Mouse (Mus musculus) T-helper 1 cell (primary cell): Measurements from ENCODE around the gene Jaml.

Experiments used
- in situ Hi-C: fragments of 300-600 bp; cut with MboI, MseI; formaldehyde crosslinking; loops from one replicate; pipeline ENCODE4 v1.15.1; 2025; ENCODE audit warnings: high pct_unique_total_duplicates

Gene Jaml

DNA sequence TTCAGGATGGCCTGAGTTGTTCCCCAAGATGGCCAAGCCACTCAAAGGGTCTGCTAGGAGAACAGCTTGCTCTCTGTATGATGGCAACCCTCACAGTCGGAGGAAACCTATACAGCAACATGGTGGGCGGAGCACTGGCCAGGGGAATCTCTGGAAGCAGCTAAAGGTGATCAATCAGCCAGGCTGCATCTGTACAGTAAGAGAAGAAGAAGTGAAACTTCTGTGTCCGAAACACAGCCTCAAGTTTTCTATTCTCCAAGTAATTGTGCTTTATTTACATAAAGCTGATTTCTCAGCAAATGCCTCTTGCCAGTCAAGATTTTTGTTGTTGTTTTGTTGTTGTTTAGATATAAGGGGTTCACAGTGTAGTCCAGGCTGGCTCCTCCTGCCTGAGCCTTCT is 1.1 kb upstream of the Jaml start:
- in situ Hi-C loops, result loop anchor here (10.0 kb wide), 1 partner anchor 63 kb away; no protein-coding TSS in a partner anchor

DNA sequence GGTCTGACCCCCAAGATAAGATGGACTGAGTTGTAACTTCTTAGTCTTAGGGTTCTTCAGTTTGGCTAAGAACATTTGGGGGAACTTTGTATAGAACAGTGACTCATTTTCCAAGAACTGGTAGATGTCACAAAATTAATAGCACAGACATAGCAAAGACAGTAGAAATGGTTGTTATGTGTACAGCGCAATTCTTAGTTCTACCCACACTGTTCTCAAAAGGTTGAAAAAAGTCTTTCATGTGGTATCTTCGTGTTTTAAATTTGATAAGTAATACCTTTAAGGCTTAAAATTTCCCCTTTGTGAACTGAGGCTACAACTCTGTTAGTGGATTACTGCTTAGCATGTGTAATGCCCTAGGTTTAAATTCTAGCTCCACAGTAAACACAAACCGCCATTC is 4.1 kb downstream of the Jaml start:
- in situ Hi-C loops, result no loop called here

DNA sequence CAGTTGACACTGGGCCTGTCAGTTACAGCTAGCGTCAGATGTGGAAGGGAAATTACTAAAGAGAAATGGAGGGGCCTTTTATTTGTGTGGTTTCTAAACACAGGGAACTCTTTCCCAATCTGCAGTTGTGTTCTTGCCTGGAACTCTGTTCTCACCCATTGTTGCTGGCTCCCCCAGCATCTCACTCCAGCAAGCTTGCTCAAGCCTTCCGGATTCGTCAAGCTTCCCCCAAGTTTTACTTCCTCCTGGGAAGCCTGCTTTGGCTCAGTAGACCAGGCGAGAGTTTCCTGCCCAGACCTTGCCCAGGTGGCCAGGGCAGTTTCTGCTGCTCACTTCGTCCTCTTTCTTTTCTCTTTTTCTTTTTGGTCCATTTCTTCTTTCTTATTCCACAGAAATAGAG is 5.6 kb downstream of the Jaml start:
- in situ Hi-C loops, result no loop called here

DNA sequence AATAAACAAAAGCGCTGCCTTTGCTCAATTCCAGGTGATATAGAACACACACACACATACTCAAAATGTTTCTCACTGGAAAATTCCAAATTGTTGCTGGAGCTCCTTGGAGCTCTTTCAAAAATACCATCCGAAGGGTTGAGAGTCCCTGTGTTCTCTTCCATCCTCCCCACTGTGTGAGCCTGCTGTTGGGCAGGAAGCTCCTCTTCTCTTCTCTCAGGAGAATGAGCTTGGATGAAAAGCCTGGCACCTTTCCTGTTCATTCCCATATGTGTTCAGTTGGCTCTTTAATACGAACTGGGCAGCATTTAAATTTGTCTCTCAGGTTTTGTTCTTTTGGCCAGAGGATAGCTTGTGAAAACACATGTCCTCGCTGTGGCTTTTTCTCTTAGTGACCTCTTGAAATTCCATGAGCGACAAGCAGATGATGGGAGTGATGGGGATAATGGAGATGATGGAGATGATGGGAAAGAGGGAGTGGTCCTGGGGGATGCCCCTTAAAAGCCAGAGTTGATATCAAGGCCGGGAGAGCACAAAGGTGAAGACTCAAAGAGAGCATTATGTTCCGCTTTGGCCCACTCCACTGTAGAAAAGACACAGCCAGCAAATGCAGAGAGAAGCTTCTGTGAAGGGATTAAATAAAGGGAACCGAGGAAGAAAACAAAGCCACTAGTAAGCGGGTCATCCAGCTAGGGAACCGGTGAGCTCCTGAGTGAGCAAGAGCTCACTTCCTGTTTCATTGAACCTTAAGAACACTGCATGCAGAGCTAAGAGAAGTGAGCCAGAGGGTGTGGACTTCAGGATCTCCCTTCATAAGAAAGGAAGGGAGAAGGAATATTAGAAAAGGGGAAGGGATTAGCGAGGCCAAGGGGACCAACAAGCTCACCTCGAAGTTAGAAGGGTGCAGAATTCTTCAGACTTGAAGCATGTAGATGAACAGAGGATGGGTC is 7.0 kb downstream of the Jaml start:
- in situ Hi-C loops, result no loop called here

GRCm38 (mm10) chr9:45088040-45088439 is 9.1 kb downstream of the Jaml start:
- in situ Hi-C loops, result no loop called here

- in situ Hi-C loops, result no loop called here
Measured at GRCm38 (mm10) chr9:45090811-45091210, 11.8 kb downstream of the Jaml start.

GRCm38 (mm10) chr9:45092641-45093040 is 13.7 kb downstream of the Jaml start:
- in situ Hi-C loops, result no loop called here

DNA sequence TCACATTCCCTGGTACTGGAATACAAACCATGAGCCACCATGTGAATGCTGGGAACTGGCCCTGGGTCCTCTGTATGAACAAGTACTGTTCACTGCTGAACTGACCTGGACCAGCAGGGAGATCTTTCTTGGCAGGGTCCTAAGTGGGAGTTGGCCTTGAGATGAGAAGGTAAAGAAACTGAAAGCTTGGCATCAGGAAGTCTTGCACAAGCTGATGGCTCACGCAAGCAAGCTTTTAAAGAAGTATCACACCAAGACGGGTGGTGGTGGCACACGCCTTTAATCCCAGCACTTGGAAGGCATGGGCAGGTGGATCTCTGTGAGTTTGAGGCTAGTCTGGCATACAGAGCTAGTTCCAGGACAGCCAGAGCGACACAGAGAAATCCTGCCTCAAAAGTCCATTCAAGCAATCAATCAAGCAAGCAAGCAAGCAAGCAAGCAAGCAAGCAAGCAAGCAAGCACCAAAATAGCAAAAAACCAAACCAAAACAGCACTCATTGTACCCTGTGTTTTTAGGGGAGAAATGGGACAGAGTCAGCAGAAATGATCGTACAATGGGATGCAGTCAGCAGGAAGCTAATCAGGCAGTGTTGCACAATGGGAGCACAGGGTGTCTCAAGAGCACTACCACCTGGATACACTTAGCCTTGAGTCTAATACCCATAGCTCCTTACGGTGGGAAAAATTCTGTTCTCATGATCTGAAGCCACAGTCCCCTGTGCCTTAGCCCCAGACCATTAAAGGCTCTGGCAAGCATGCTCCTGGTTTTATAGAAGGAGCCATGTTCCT is 16.4 kb downstream of the Jaml start:
- in situ Hi-C loops, result no loop called here

DNA sequence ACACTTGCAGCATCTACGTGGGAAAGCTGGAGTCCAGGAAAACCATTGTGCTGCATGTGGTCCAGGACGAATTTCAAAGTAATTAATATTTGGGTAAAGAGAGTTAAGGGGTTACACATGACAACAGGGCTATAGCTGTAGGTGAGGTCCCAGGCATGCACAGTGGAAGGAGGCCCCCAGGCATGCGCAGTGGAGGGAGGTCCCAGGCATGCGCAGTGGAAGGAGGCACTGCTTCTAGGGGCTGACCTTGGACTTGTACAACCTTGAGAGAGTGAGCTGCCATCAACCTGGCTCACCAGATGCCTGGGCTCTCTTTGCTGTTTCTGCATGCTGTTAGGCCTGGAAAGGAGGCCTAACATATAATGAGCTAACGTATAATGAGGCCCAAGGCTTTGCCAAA is 18.9 kb downstream of the Jaml start:
- in situ Hi-C loops, result no loop called here

- in situ Hi-C loops, result no loop called here
Measured at GRCm38 (mm10) chr9:45098426-45098825, 19.4 kb downstream of the Jaml start.

DNA sequence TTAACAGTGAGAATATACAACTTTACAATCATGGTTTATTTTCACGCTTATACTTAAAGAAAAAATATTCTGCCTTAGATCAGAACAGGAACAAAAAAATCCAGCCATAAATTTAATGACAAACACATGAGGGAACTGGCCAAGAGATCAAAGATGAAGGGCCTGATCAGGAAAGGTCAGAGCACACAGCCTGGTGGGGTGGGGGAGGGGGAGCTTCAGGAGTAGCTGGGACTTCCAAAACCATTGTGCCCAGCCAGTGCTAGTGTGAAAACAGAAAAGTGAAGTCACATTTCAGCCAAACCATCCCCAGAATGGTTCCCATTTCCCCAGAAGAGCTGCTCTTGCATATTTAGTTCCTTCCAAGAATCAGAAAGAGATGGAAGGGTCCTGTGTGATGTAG is 23.5 kb downstream of the Jaml start:
- in situ Hi-C loops, result no loop called here

DNA sequence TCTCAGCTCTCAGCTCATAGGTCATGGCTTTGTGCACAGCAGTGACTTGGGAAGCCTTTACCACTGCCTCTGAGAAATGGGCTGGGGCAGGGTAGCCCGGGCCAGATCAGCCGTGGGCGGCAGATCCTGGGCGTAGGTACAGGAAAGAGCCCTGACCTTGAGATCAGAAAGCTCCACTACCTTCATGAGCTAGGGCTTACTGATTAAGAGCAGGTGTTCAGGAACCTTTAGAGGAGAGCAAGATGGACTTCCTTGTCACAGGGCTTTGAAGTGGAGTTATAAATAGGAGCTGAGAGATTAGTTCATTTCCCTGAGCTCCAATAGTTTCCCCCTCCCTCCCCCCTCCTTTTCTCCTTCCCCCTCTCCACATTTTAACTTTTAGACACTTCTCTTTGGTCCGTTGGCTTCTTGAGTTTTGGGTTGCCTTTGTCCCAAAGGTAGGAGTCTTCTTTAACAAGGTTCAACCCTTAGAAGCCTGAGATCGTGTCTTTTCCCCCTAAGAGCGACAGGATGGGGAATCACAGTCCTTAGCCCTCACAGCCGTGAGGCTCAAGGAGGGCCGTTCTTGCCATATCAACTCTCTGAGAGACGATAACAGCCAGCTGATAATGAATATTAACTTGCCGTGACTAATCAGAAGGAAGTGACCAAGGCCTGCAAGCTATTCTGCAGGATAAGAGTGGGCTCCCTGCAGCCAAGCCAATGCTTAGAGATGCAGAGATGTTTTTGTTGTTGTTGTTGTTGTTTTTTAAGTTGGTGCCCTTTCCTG is 24.4 kb downstream of the Jaml start:
- in situ Hi-C loops, result no loop called here

DNA sequence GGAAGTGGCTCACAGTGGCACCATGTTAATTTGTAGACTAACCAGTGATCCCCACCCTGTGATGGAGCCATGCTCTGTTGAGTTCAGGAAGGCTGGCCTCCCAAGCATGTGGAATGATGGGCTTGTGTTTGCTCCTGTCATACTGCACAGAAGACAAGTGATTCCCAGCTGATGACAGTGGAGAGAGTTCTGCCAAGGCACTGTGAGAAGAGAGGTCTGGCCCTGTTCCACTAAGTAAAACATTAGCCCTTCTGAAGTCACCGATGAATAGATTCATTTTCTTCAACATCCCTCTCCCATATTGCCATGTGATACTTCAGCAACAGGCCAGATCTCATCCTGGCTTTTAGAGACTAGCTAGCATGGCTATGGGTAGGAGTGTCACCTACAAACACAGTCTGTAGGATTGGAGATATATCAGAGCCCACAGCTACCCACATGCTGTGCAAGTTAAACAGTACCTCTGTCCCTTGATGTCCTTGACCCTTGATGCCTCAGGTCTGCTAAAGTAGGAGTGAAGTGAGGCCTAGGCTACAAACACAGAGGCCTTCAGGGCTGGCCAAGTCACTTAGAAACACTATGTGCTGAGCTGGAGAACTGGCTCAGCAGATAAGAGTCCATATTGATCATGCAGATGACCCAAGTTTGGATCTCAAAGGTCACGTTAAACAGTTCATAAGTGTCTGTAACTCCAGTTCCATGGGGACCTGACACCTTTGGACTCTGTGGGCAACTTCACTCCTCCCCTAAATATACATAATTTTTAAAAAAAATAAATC is 26.8 kb downstream of the Jaml start:
- in situ Hi-C loops, result no loop called here

DNA sequence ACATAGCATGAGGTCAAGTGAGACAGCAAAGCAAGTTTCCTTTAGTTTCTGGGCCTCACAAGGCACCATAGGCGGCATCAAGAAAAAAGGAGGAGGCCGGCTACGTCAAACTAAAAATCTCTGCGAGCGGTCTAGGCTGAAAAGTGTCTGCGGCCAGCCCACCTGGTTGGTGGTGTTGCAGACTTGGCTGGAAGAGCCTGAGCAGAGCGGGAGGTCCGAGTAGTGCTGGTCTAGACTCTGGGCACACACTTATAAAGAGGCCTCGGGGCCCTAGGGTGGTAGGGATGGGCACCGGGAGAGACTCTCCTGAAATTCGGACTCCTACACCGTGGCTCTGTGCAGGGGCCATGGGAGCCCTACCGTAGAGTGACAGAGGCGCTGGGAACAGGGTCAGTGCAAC is 36.7 kb downstream of the Jaml start:
- in situ Hi-C loops, result no loop called here

- in situ Hi-C loops, result no loop called here
Measured at GRCm38 (mm10) chr9:45116819-45117218, 37.8 kb downstream of the Jaml start.

DNA sequence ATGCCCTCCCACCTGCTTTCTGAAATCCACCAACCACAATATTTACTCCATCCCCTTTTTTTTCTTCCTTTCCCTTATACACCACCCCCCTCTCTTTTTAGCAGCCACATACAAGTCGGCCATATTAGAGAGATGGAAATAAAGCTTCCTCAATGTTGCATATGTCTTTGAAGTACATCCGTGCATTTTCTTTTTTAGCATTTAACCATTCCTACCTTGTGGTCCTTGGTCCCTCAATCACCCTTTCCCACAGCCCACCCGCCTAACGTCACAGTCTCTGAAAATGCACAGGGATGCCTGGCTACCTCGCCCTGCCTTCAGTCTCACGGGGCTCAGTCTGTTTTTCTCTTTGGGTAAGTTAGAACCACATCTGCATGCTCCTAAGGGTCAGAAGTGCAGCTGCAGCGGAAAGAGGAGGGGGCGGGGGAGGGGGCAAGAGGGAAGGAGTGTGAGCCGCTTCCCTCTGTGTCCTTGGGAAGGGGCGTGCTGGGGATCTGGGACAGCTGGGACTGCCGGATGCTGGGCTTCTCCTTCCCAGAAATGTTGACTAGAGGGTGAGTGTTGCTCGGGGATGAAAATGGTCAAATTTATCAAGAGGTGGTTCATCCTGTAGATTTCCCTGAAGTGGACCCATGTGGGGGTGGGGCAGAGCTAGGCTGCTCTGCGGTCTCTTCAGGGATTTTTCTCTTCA is 38.9 kb downstream of the Jaml start, which contains the start of gene Scn2b:
Gene Scn2b (plus strand): TSS at position 42 of the 691 bp plus-strand sequence.
- in situ Hi-C loops, result no loop called here

- in situ Hi-C loops, result no loop called here
Measured at GRCm38 (mm10) chr9:45118552-45118951, 39.6 kb downstream of the Jaml start.

- in situ Hi-C loops, result no loop called here
Measured at GRCm38 (mm10) chr9:45119316-45119953, 40.5 kb downstream of the Jaml start.

- in situ Hi-C loops, result no loop called here
Measured at GRCm38 (mm10) chr9:45119954-45120530, 41.1 kb downstream of the Jaml start.

DNA sequence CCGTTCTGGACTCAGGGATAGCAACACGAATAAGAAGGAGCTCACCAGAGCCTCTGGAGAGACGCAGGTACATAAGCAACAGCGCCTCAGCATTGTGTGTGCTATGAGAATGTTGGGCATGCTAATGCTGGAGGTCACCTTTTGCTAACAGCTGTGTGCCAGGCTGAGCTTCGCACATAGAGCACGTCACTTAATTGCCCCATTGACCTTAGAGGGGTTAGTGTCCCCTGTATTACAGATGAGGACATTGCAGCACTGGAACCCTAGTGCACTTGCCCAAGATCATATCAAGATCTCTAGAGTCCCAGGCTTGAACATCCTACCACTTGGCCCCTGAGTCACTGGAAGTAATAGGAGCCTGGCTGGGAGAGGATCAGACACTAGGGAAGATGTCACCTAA is 41.6 kb downstream of the Jaml start:
- in situ Hi-C loops, result no loop called here
